Mouse (Mus musculus): ENCODE measurements around the gene Ccnt2.

Ccnt2 gene

GRCm38 (mm10) chr1:127793459-127793858 is 19.5 kb downstream of the Ccnt2 start:
- DNase-seq (ENCODE audit: low spot score in 2 of 2): no peak

- DNase-seq (ENCODE audit: low spot score in 2 of 2): no peak
Measured at GRCm38 (mm10) chr1:127795087-127795769, 21.3 kb downstream of the Ccnt2 start.

- DNase-seq (ENCODE audit: low spot score in 2 of 2): no peak
Measured at GRCm38 (mm10) chr1:127796341-127796740, 22.4 kb downstream of the Ccnt2 start.

- DNase-seq (ENCODE audit: low spot score in 2 of 2): no peak
Measured at GRCm38 (mm10) chr1:127796752-127797151, 22.8 kb downstream of the Ccnt2 start.

GRCm38 (mm10) chr1:127802916-127803315 is 29.0 kb downstream of the Ccnt2 start:
- no peak for DNase-seq (ENCODE audit: low spot score in 2 of 2)

- no peak for DNase-seq (ENCODE audit: low spot score in 2 of 2)
Measured at GRCm38 (mm10) chr1:127808671-127809070, 34.7 kb downstream of the Ccnt2 start.

GRCm38 (mm10) chr1:127812929-127813328 is 39.0 kb downstream of the Ccnt2 start:
- DNase-seq (ENCODE audit: low spot score in 2 of 2): no peak

- DNase-seq (ENCODE audit: low spot score in 2 of 2): no peak
Measured at GRCm38 (mm10) chr1:127816381-127816780, 42.4 kb downstream of the Ccnt2 start.

GRCm38 (mm10) chr1:127827325-127827724 is 53.4 kb downstream of the Ccnt2 start:
- no peak for DNase-seq (ENCODE audit: low spot score in 2 of 2)

GRCm38 (mm10) chr1:127830215-127830921 is 56.4 kb downstream of the Ccnt2 start:
- no peak for DNase-seq (ENCODE audit: low spot score in 2 of 2)

- no peak for DNase-seq (ENCODE audit: low spot score in 2 of 2)
Measured at GRCm38 (mm10) chr1:127833714-127834113, 59.8 kb downstream of the Ccnt2 start.

- no peak for DNase-seq (ENCODE audit: low spot score in 2 of 2)
Measured at GRCm38 (mm10) chr1:127834202-127834601, 60.2 kb downstream of the Ccnt2 start.

- DNase-seq (ENCODE audit: low spot score in 2 of 2): no peak
Measured at GRCm38 (mm10) chr1:127836619-127837018, 62.7 kb downstream of the Ccnt2 start.

GRCm38 (mm10) chr1:127838602-127839001 is 64.6 kb downstream of the Ccnt2 start:
- DNase-seq (ENCODE audit: low spot score in 2 of 2): no peak

- DNase-seq (ENCODE audit: low spot score in 2 of 2): no peak
Measured at GRCm38 (mm10) chr1:127845472-127845871, 71.5 kb downstream of the Ccnt2 start.

GRCm38 (mm10) chr1:127850075-127850610 is 76.2 kb downstream of the Ccnt2 start:
- DNase-seq (ENCODE audit: low spot score in 2 of 2): no peak

- DNase-seq (ENCODE audit: low spot score in 2 of 2): peak; percentile 65 to 66
Measured at GRCm38 (mm10) chr1:127854486-127855222, 80.7 kb downstream of the Ccnt2 start, which contains the start of gene Map3k19. Map3k19 (minus strand) TSS chr1:127855031.
